Mouse (Mus musculus) CD4-positive, CD25-positive, alpha-beta regulatory T cell, adult 9 weeks (primary cell): Measurements from ENCODE around the gene Cplx2. TPM values are rescaled to one million over a fixed set of nuclear protein-coding genes. Genes with fewer than 3 reads are reported as not detected.

Source experiments
- polyA plus RNA-seq: library from polyadenylated mRNA; unstranded; fragments of 100-300 nt; shearing (Covaris generic); gene quantifications from one replicate; pipeline ENCODE4 v1.2.1, GENCODE M21; 2017

Gene Cplx2
- polyA plus RNA-seq: not detected

DNA sequence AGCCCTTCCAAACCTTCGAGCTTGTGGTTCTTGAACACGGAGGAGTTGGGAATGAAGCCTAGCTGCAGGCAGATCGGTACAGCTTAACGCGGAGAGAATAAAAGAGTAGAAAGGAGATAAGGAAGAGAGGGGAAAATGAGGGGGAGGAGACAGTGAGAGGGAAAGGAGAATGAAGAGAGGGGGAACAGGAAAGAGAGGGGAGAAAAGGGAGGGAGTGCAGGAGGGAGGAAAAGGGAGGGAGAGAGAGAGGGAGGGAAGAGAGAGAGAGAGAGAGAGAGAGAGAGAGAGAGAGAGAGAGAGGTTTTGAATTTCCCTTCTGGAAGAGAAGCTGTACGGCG lies at the start of gene Cplx2:
Gene Cplx2, plus strand, starts transcription at position 301 of the 338 bp plus-strand sequence.

Other genes with a start within 250 kb of the Cplx2 start
- 14.1 TPM for gene Hrh2, start 179.2 kb upstream of the Cplx2 start, polyA plus RNA-seq
- 29.9 TPM for gene Thoc3, start 97.5 kb downstream of the Cplx2 start, polyA plus RNA-seq
- 8.8 TPM for gene Simc1, start 132.4 kb downstream of the Cplx2 start, polyA plus RNA-seq
- gene 4833439L19Rik, start 194.1 kb downstream of the Cplx2 start, polyA plus RNA-seq: 84.2 TPM
- 6.6 TPM for gene Arl10, start 203.7 kb downstream of the Cplx2 start, polyA plus RNA-seq
- 62.6 TPM for gene Nop16, start 218.7 kb downstream of the Cplx2 start, polyA plus RNA-seq
- 215 TPM for gene Higd2a, start 218.9 kb downstream of the Cplx2 start, polyA plus RNA-seq
- 36.6 TPM for gene Cltb, start 240.0 kb downstream of the Cplx2 start, polyA plus RNA-seq